Mouse (Mus musculus): ENCODE results near the gene Trim8. TPM values are rescaled to one million over a fixed set of nuclear protein-coding genes. Genes with fewer than 3 reads are reported as not detected.

The Trim8 gene
- polyA plus RNA-seq, 1 experiment from 2014 or later, result 22.0 TPM

- Histone ChIP-seq H3K27me3 (ENCODE audit: insufficient read depth, poor library complexity, severe bottlenecking) (no peaks in the 10 kb centered on the region), H3K4me3 (no peak overlapping the region), H3K27ac (no peak overlapping the region), H3K9me3 (no peaks in the 10 kb centered on the region), H3K4me1 (peaks cover 67% of the 10 kb centered on the region), H3K36me3 (peaks cover 88% of the 10 kb centered on the region)
- no peak for DNase-seq (ENCODE audit: low spot score)
- 65% methylated on average over 5 of the region's 5 CpGs for WGBS
These were observed 8.9 kb downstream of the Trim8 start for GRCm38 (mm10) chr19:46510401-46510800.

- no peak overlapping the region for H3K27ac ChIP-seq
- no peak for DNase-seq (ENCODE audit: low spot score)
- no peaks in the 10 kb centered on the region for H3K27me3 ChIP-seq (ENCODE audit: insufficient read depth, poor library complexity, severe bottlenecking)
- 59% methylated on average over 3 of the region's 3 CpGs for WGBS
- H3K9me3 ChIP-seq, result no peaks in the 10 kb centered on the region
- H3K4me1 ChIP-seq, result peaks cover 63% of the 10 kb centered on the region
- peaks cover 88% of the 10 kb centered on the region for H3K36me3 ChIP-seq
- H3K4me3 ChIP-seq, result no peak overlapping the region
These were observed 9.3 kb downstream of the Trim8 start for GRCm38 (mm10) chr19:46510824-46511223.

- Histone ChIP-seq H3K9me3 (no peaks in the 10 kb centered on the region), H3K4me3 (no peak overlapping the region), H3K4me1 (peaks cover 59% of the 10 kb centered on the region), H3K27me3 (ENCODE audit: insufficient read depth, poor library complexity, severe bottlenecking) (no peaks in the 10 kb centered on the region), H3K27ac (no peak overlapping the region), H3K36me3 (peaks cover 85% of the 10 kb centered on the region)
- 82% methylated on average over 10 of the region's 10 CpGs for WGBS
- no peak for DNase-seq (ENCODE audit: low spot score)
These were observed 9.8 kb downstream of the Trim8 start for GRCm38 (mm10) chr19:46511263-46511662.

- no peaks in the 10 kb centered on the region for H3K27me3 ChIP-seq (ENCODE audit: insufficient read depth, poor library complexity, severe bottlenecking)
- H3K4me1 ChIP-seq, result peaks cover 49% of the 10 kb centered on the region
- DNase-seq (ENCODE audit: low spot score), result no peak
- H3K36me3 ChIP-seq, result peaks cover 57% of the 10 kb centered on the region
- H3K27ac ChIP-seq, result no peak overlapping the region
- no peaks in the 10 kb centered on the region for H3K9me3 ChIP-seq
- no peak overlapping the region; the same call in 1 of the 2 replicates for H3K4me3 ChIP-seq
- WGBS, result 83% methylated on average over 12 of the region's 12 CpGs
These were observed 12.9 kb downstream of the Trim8 start for GRCm38 (mm10) chr19:46514387-46514786.

GRCm38 (mm10) chr19:46515287-46515821 lies 13.9 kb downstream of the Trim8 start:
- H3K36me3 ChIP-seq, result peaks cover 52% of the 10 kb centered on the region
- peak; percentile 75 for DNase-seq (ENCODE audit: low spot score)

GRCm38 (mm10) chr19:46516667-46517528 lies 15.4 kb downstream of the Trim8 start:
- H3K9me3 ChIP-seq, result no peaks in the 10 kb centered on the region
- H3K4me3 ChIP-seq, result no peak overlapping the region
- DNase-seq (ENCODE audit: low spot score), result no peak
- WGBS, result 63% methylated on average over 3 of the region's 3 CpGs
- no peak overlapping the region for H3K27ac ChIP-seq
- no peaks in the 10 kb centered on the region for H3K27me3 ChIP-seq (ENCODE audit: insufficient read depth, poor library complexity, severe bottlenecking)
- H3K36me3 ChIP-seq, result peaks cover 44% of the 10 kb centered on the region
- peaks cover 52% of the 10 kb centered on the region for H3K4me1 ChIP-seq

More at GRCm38 (mm10) chr19:46515287-46515821, 13.9 kb downstream of the Trim8 start:
- H3K27me3 ChIP-seq (ENCODE audit: insufficient read depth, poor library complexity, severe bottlenecking), result no peaks in the 10 kb centered on the region
- no peak overlapping the region for H3K4me3 ChIP-seq
- WGBS, result 89% methylated on average over 24 of the region's 24 CpGs
- no peaks in the 10 kb centered on the region for H3K9me3 ChIP-seq
- H3K27ac ChIP-seq, result no peak overlapping the region
- peaks cover 49% of the 10 kb centered on the region for H3K4me1 ChIP-seq

GRCm38 (mm10) chr19:46517529-46518351 lies 16.2 kb downstream of the Trim8 start:
- peaks cover 36% of the 10 kb centered on the region for H3K36me3 ChIP-seq
- peak overlapping the region; percentile 52 for H3K4me3 ChIP-seq
- no peak for DNase-seq (ENCODE audit: low spot score)
- H3K9me3 ChIP-seq, result no peaks in the 10 kb centered on the region
- peaks cover 57% of the 10 kb centered on the region for H3K4me1 ChIP-seq
- no peaks in the 10 kb centered on the region for H3K27me3 ChIP-seq (ENCODE audit: insufficient read depth, poor library complexity, severe bottlenecking)
- 25% methylated on average over 14 of the region's 14 CpGs for whole genome bisulfite sequencing
- peak overlapping the region; percentile 89 for H3K27ac ChIP-seq

- Histone ChIP-seq H3K4me3 (peak overlapping the region; percentile 52), H3K27ac (peak overlapping the region; percentile 89), H3K27me3 (ENCODE audit: insufficient read depth, poor library complexity, severe bottlenecking) (no peaks in the 10 kb centered on the region), H3K9me3 (no peaks in the 10 kb centered on the region), H3K36me3 (peaks cover 30% of the 10 kb centered on the region), H3K4me1 (peaks cover 57% of the 10 kb centered on the region)
- no peak for DNase-seq (ENCODE audit: low spot score)
- WGBS, result 0% methylated on average over 13 of the region's 13 CpGs
These were observed 16.9 kb downstream of the Trim8 start for GRCm38 (mm10) chr19:46518352-46518787.

- peak overlapping the region; percentile 52 for H3K4me3 ChIP-seq
- DNase-seq (ENCODE audit: low spot score), result no peak
- no peaks in the 10 kb centered on the region for H3K27me3 ChIP-seq (ENCODE audit: insufficient read depth, poor library complexity, severe bottlenecking)
- WGBS, result 10% methylated on average over 5 of the region's 5 CpGs
- peak overlapping the region; percentile 89; the same call in 1 of the 2 replicates for H3K27ac ChIP-seq
- peaks cover 23% of the 10 kb centered on the region for H3K36me3 ChIP-seq
- peaks cover 63% of the 10 kb centered on the region for H3K4me1 ChIP-seq
- no peaks in the 10 kb centered on the region for H3K9me3 ChIP-seq
These were observed 17.5 kb downstream of the Trim8 start for GRCm38 (mm10) chr19:46518828-46519621.

- Histone ChIP-seq H3K27ac (peak overlapping the region; percentile 92; the same call in 1 of the 2 replicates), H3K27me3 (ENCODE audit: insufficient read depth, poor library complexity, severe bottlenecking) (no peaks in the 10 kb centered on the region), H3K4me3 (no peak overlapping the region), H3K9me3 (no peaks in the 10 kb centered on the region), H3K36me3 (no peaks in the 10 kb centered on the region), H3K4me1 (peaks cover 87% of the 10 kb centered on the region)
- no peak for DNase-seq (ENCODE audit: low spot score)
These were observed 20.2 kb downstream of the Trim8 start for GRCm38 (mm10) chr19:46521698-46522097.

- peak overlapping the region; percentile 92 for H3K27ac ChIP-seq
- H3K9me3 ChIP-seq, result no peaks in the 10 kb centered on the region
- 23% methylated on average over 15 of the region's 15 CpGs for WGBS
- H3K27me3 ChIP-seq (ENCODE audit: insufficient read depth, poor library complexity, severe bottlenecking), result no peaks in the 10 kb centered on the region
- peak overlapping the region; percentile 27; the same call in 1 of the 2 replicates for H3K4me3 ChIP-seq
- H3K4me1 ChIP-seq, result peaks cover 90% of the 10 kb centered on the region
- DNase-seq (ENCODE audit: low spot score), result no peak
- no peaks in the 10 kb centered on the region for H3K36me3 ChIP-seq
These were observed 21.0 kb downstream of the Trim8 start for GRCm38 (mm10) chr19:46522433-46523044.

- Histone ChIP-seq H3K4me1 (peaks cover 90% of the 10 kb centered on the region), H3K9me3 (no peaks in the 10 kb centered on the region), H3K27ac (peak overlapping the region; percentile 92), H3K4me3 (peak overlapping the region; percentile 47), H3K36me3 (no peaks in the 10 kb centered on the region), H3K27me3 (ENCODE audit: insufficient read depth, poor library complexity, severe bottlenecking) (no peaks in the 10 kb centered on the region)
- no peak for DNase-seq (ENCODE audit: low spot score)
These were observed 21.6 kb downstream of the Trim8 start for GRCm38 (mm10) chr19:46523131-46523479.
